Comparison of ENCODE assay signal across 11 mouse cellular contexts in the genomic region with DNA sequence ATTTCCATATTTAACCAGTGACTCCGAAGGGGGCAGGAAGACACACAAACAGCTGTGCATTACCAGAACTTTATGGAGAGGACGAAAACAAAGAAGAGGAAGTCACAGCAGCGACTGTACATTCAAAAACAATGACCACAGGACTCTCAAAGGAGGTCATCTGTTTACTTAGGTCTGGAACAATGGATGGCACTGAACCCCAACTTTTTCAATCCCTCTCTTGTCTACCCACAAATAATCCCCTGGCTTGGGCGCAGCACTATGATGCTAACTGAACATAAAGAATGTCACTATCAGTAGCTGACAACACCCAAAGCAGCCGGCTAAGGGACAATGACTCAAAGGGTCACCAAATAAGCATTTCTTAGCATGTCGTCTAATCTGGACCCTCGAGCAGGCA.
DNase-seq lines count a peak whose midpoint lies in the region; ATAC-seq and TF ChIP-seq lines count a peak whose summit lies in the region.
"Had no signal": no experiment of that assay in that cellular context is flagged by ENCODE, and none has a peak within 500 bp of the region (broad histone marks: within the 10 kb centered on the region; RNA-seq: fewer than 3 reads in every experiment).

No protein-coding gene starts in this region.

- H3K4me3 ChIP-seq in layer of hippocampus, adult 2 months: peak overlapping the region; percentile 69
- H3K4me3 ChIP-seq in stomach, postnatal 0 days (ENCODE audit: low read depth, low read length): no peak overlapping the region

- 60% methylated on average over 7 of the region's 7 CpGs for WGBS in stomach, postnatal 0 days

- peak; percentile 81 for DNase-seq in heart, adult 11 months
- DNase-seq in heart, adult 8-10 months (ENCODE audit: low spot score): no peak
- no peak for DNase-seq in layer of hippocampus, adult 2 months (ENCODE audit: low spot score in 2 of 2)
- no peak for DNase-seq in layer of hippocampus, postnatal 14 days (ENCODE audit: low spot score in 2 of 2)
- DNase-seq in retina, postnatal 1 day: peak; percentile 32
- no peak for DNase-seq in retina, embryonic 14.5 days (ENCODE audit: low spot score)
- no peak for DNase-seq in stomach, postnatal 0 days (ENCODE audit: low spot score)
- DNase-seq: thymus, postnatal 14 days had no signal

- no peaks in the 10 kb centered on the region for H3K27me3 ChIP-seq in stomach, postnatal 0 days (ENCODE audit: control insufficient read depth, insufficient read depth, low read length)
- H3K27me3 ChIP-seq: intestine, embryonic 15.5 days had no signal

- no peaks in the 10 kb centered on the region for H3K36me3 ChIP-seq in stomach, postnatal 0 days (ENCODE audit: control insufficient read depth, insufficient read depth, low read length)
- H3K36me3 ChIP-seq: intestine, embryonic 15.5 days; limb, embryonic 13.5 days had no signal

- no peak for TF ChIP-seq CTCF in layer of hippocampus, adult 2 months (conservative IDR thresholded peaks at IDR 0.05)
- TF ChIP-seq CTCF in stomach, postnatal 0 days (IDR thresholded peaks at IDR 0.05; ENCODE audit: low read depth): no peak

- H3K27ac ChIP-seq in layer of hippocampus, adult 2 months: peak overlapping the region; percentile 70; the same call in 1 of the 2 replicates
- H3K27ac ChIP-seq in stomach, postnatal 0 days (replicated peaks): no peak overlapping the region
- H3K27ac ChIP-seq: intestine, embryonic 15.5 days; limb, embryonic 13.5 days had no signal

- no peaks in the 10 kb centered on the region for H3K9me3 ChIP-seq in stomach, postnatal 0 days (ENCODE audit: control insufficient read depth, low read length)
- H3K9me3 ChIP-seq: intestine, embryonic 15.5 days; limb, embryonic 13.5 days had no signal

- no peaks in the 10 kb centered on the region for H3K4me1 ChIP-seq in stomach, postnatal 0 days (replicated peaks; ENCODE audit: control insufficient read depth, insufficient read depth)

- no peak for TF ChIP-seq EP300 in stomach, postnatal 0 days (optimal IDR thresholded peaks at IDR 0.05)

- no peak for ATAC-seq in stomach, postnatal 0 days (ENCODE audit: low FRiP score, low TSS enrichment)
- no peak for ATAC-seq in cerebellum, adult (ENCODE audit: insufficient number of reproducible peaks, low FRiP score, low TSS enrichment)

- no peak overlapping the region for H3K9ac ChIP-seq in stomach, postnatal 0 days (ENCODE audit: low read length)
- H3K9ac ChIP-seq: intestine, embryonic 15.5 days; limb, embryonic 13.5 days had no signal

- H3K4me2 ChIP-seq in stomach, postnatal 0 days (replicated peaks; ENCODE audit: low read depth): 0 out of 2 replicates have a peak overlapping the region, but pooled peaks have one; percentile 17

Comparison
In these comparisons a context has a peak if more than half of its experiments do, and no peak if none do; other contexts are left out.
1. DNase-seq: peak in heart, adult 11 months (single experiment) and retina, postnatal 1 day (single experiment); none in heart, adult 8-10 months (single experiment), layer of hippocampus, adult 2 months (0 of 2), layer of hippocampus, postnatal 14 days (0 of 2), retina, embryonic 14.5 days (single experiment) and stomach, postnatal 0 days (single experiment).